Mouse (Mus musculus): ENCODE results near the gene Ostm1.

GRCm38 (mm10) chr10:42585596-42586305 is 2.1 kb downstream of the Ostm1 start:
- no peak for TF ChIP-seq POLR2A (IDR thresholded peaks at IDR 0.05; ENCODE audit: insufficient read depth, low read depth, low read length)
- no peak for TF ChIP-seq CTCF (IDR thresholded peaks at IDR 0.05; ENCODE audit: insufficient read depth, low read depth, low read length)
